Mouse (Mus musculus) left cerebral cortex, postnatal 36 days (tissue): ENCODE data around the gene Dock8. TPM values are rescaled to one million over a fixed set of nuclear protein-coding genes. Genes with fewer than 3 reads are reported as not detected.

Source experiments
- DNase-seq, 2 experiments: peaks; one replicate each; pipeline ENCODE4 v3.0.0; 2021 to 2022; ENCODE audit warnings: low spot score in 2 of 2, mixed read lengths in 1 of 2
- intact Hi-C: fragments of 180-260 bp; cut with DNase I; formaldehyde crosslinking; loops from one replicate; pipeline ENCODE4 v1.15.1; 2025
- total RNA-seq, 2 experiments: library from RNA; stranded (reverse); gene quantifications; 2 replicates each; pipeline ENCODE4 v1.2.3; 2021

Gene Dock8
- total RNA-seq, 2 experiments from 2014 or later, result 2.3 to 4.6 TPM

GRCm38 (mm10) chr19:25232032-25232431 is 232.7 kb downstream of the Dock8 start:
- DNase-seq, result no peak
- intact Hi-C loops, result loop anchor here (10.0 kb wide), 1 partner anchor 383 kb away; the partner anchor contains the start of gene Dmrt3

- peak; percentile 53 to 57 for DNase-seq
- intact Hi-C loops, result loop anchor here (10.0 kb wide), 1 partner anchor 378 kb away; the partner anchor contains the start of gene Dmrt3
Observed at GRCm38 (mm10) chr19:25236596-25237491, 237.5 kb downstream of the Dock8 start, which contains the start of gene Kank1. Gene Kank1, plus strand, starts transcription at chr19:25236975.

GRCm38 (mm10) chr19:25237492-25238040 is 238.2 kb downstream of the Dock8 start:
- intact Hi-C loops, result loop anchor here (10.0 kb wide), 1 partner anchor 377 kb away; the partner anchor contains the start of gene Dmrt3
- peak; percentile 21 to 23 for DNase-seq

DNA sequence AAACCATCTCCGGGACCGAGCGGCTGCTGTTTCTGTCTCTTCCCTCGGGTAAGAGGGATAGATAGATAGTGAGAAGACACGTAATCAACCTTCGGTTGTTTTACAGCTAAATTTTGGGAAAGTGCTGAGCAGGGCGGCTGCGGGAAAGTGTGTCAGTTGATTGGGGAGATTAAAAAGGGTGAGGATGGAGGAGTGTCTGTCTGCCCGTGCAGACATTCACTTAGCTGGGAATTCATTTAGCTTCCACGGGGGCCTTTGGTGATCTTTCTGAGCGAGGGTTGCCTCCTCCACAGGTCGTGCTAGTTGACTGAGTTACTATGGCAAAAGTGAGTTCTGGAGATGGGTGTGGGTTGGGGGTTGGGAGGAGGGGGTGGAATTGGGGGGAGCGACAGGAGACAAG is 238.8 kb downstream of the Dock8 start:
- intact Hi-C loops, result loop anchor here (10.0 kb wide), 1 partner anchor 377 kb away; the partner anchor contains the start of gene Dmrt3
- DNase-seq, result no peak

DNA sequence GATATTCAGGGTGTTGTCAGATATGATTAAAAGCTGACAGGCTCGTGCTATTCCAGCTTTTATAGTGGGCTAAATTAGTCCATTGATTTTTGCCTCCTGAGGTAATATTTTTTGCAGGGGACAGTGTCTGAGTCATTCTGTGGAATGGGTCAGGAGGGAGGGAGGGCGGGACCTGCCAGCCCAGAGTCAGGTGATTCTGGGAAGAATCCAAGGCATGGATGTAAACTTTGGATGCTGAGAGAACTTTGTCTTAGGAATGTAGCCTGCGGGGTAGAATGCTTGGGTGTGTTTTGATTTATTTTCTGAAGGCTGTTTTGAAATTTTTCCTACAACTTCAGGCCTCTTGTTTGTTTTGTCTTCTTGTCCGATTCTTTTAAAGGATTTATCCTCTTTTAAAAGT is 244.2 kb downstream of the Dock8 start:
- intact Hi-C loops, result no loop called here
- no peak for DNase-seq

DNA sequence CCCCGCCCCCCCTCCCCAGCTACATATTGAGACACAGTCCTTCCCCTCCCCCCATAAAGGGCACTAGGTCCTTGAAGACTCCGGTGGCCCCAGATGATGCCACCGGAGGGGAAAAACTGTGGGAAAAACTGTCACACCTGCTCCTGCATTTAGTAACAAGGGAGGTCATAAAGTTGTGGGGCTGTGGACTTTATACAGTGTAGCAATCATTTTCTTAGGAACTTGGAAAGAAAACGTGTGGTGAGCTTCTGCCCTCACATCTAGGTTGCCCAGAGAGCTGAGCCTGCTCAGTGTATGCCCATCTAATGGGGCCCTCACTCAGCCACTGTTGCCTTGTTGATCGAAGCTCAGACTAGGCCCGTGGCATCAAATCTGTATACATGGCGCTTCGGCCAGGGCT is 246.7 kb downstream of the Dock8 start:
- no peak for DNase-seq
- intact Hi-C loops, result no loop called here

GRCm38 (mm10) chr19:25247858-25248552 is 248.7 kb downstream of the Dock8 start:
- intact Hi-C loops, result no loop called here
- DNase-seq, result no peak

DNA sequence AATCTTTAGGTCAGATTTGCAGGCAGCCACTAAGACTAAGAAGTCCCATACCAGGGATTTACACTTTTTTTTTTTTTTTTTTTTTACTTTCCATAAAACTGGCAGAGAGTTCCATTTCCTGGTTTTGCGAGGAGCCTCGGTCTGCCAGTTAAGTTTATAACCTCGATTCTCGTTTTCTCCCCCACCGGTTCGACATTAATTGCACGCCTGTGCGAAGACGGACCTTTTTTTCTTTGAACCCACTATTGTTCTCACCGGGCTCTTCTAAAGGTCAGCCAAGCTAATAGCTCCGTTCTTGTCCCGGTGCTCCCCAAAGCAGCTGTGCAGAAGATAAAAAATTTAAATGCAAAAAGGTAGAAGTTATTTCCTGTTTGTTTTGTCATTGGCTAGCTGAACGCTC is 249.9 kb downstream of the Dock8 start:
- no peak for DNase-seq
- intact Hi-C loops, result no loop called here

GRCm38 (mm10) chr19:25251610-25252140 is 252.3 kb downstream of the Dock8 start:
- intact Hi-C loops, result no loop called here

More at GRCm38 (mm10) chr19:25251610-25252140, 252.3 kb downstream of the Dock8 start:
- no peak for DNase-seq

Other genes with a start within 250 kb of the Dock8 start
- gene Pgm5, start 137.7 kb upstream of the Dock8 start, total RNA-seq, result 1 to 10 TPM; 3.7 to 7.0 TPM
- gene Gm10053, start 123.8 kb upstream of the Dock8 start, total RNA-seq, result 100 to 1,000 TPM; 197 to 206 TPM
- gene Foxd4, start 98.3 kb upstream of the Dock8 start, total RNA-seq, result not detected
- gene Cbwd1, start 37.9 kb upstream of the Dock8 start, total RNA-seq, result 10 to 100 TPM; 13.8 to 14.8 TPM
- 10 to 100 TPM; 17.5 to 17.9 TPM for gene Kank1, start 237.4 kb downstream of the Dock8 start, total RNA-seq